Mouse (Mus musculus) CD4-positive, CD25-positive, alpha-beta regulatory T cell, adult 2 months (primary cell): ENCODE measurements around the gene Ttyh2.
"Not testable (repeated sequence)": the region's sequence is repeated elsewhere in the genome, so short reads cannot be mapped to it uniquely, and the experiment has no call there.

Experiments used
- DNase-seq: peaks from one replicate; pipeline ENCODE4 v3.0.0-alpha.2; 2012; ENCODE audit warnings: low read depth, low spot score

The Ttyh2 gene

DNA sequence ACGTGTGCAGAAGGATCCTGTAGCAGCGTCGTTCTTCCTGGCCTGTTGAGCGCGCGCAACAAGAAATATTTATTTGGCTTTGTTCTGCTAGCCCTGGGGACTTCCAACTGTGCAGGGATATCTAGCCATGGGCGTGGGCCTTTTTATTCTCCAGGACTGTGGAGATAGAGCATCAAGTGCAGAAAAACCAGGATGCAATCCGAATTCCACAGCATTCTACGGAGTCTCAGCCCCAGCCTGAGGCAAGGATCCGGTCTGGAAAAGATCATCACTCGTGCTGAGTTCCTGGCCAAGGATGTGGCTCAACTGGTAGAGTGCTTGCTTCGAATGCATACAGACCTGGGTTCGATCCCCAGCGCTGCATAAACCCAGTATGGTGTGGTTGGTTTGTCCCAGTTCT, 13.1 kb upstream of the Ttyh2 start:
- DNase-seq = no peak

DNA sequence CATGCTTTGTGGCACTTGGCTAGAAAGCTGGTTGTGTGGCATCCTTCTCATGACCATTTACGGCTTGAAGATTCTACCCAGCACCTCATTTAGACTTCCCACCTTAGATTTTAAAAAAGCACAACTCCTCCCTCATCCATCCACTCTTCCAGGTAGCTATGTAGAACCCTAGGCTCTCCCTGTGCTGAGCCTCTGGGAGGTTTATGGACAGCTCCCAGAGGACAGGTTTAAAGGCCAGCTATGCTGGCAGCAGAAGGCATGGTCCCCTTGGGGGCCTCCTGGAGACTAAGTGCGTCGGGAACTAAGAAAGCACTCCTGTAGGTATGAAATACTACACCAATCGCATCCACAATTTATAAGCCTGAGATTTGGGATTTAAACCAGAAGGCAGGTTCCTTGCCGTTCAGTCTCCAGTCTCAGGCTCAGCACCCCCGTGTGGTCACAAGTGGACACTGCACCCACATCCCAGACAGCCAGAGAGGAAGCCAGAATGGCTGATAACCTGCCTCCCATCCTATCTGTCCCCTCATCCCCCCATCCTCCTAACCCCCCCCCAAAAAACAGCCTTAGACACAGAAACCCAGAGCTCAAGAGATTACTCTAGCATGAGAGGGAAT, 12.4 kb upstream of the Ttyh2 start:
- peak; percentile 78 for DNase-seq

DNA sequence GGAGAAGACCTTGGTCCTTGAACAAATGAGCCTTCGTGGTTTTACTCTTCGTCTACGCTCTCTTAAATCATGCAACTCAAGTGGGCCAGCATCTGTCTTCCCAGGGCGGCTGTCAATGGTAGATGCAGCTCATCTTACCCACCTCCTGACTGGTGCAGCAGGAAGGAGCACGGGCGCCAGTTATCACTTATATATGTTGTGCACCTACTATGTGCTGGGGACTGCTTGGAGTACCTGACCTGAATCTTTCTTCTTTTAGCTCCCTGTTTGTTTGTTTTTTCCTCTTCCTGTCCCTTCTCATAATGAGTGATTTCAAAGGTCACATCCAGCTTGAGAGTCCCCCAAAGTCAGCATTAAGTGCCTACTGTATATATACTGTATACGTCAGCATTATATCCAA, 11.1 kb upstream of the Ttyh2 start:
- DNase-seq = no peak

DNA sequence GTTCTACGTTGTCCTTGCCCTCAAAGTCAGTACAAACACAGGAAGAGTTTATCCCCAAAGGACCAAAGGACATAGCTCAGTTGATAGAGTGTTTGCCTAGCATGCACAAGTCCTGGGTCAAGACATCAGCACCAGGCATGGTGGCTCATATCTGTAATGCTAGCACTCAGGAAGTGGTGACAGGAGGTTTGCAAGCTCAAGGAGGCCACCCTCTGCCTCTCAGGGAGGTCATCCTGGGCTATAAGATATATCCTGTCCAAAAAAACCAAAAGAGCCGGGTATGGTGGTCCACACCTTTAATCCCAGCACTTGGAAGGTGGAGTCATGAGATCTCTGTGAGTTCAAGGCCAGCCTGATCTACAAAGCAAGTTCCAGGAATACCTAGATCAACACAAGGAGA, 9.8 kb upstream of the Ttyh2 start:
- DNase-seq = no peak

DNA sequence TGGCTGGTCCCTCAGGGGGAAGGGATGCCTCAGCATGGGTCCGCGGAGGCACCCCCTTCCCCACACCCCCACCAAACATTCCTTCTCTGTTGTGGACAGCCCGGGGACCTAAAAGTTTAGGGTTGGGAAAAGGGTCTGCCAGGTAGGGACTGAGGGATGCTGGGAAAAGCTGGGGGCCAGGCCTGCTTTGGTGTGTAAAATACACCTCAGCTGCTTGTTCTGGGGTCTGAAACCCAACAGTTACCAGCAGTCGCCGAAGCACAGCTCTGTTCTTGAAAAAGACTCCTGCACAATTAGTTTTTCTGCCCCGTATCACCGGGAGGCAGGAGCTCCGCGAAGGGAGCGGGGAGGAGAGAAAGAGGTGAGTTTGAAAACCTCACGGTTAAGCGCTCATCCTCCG, 8.4 kb upstream of the Ttyh2 start:
- DNase-seq = no peak

DNA sequence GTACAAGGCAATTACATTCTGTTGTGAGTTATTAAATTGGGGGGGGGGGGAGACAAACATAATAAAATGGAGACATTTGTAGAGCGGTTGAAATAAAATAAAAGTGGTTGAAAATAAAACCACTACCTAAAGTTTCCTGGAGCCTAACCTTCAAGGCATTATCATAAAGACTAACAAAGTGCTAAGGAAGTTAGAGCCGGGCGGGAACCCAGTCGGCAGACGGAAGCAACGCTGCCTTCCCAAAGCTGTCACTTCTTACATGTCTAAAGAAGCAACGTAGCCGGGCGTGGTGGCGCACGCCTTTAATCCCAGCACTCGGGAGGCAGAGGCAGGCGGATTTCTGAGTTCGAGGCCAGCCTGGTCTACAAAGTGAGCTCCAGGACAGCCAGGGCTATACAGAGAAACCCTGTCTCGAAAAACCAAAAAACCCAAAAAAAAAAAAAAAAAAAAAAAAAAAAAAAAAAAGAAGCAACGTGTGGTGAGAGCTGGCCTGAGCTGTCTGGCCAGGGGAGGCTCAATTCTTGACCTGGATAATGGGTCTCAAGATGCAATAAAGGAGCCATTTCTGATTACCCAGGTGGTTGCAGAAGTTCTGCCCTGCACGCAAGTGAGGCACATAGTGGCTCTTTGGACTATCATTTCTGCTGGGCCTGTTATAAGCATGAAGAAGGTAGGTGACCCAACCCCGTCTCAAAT, 7.8 kb upstream of the Ttyh2 start:
- no peak for DNase-seq

DNA sequence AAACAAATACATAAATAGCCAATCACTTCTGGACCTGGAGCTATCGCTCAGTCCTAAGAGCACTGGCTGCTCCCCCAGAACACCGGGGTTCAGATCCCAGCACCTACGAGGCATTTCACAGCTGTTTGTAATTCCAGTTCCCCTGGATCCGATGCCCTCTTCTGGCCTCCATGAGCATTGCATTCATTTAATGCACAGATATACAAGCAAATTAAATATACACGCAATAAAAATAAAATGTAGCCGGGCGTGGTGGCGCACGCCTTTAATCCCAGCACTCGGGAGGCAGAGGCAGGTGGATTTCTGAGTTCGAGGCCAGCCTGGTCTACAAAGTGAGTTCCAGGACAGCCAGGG, 7.3 kb upstream of the Ttyh2 start:
- DNase-seq = peak; percentile 67

DNA sequence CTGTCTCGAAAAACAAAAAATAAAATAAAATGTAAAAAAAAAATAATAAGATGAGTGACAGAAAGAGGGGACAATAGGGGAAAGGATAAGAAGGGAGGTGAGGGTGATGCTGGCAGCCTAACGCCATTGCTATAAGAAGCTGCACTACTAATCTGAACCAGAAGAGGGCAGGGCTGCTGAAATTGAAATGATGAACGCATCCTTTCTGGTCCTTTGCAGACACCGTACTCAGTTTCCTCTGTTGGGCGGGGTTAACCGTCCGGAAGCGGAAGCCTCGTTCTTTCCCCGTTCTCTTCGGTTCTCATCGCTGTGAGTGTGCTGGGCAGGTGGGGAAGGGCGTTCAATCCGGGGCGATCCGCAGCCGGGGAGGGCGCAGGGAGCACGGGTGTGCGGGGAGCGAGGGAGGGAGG, 6.9 kb upstream of the Ttyh2 start, which contains the start of gene Rpl38:
TSS of gene Rpl38 (plus strand) at position 224 of the 410 bp plus-strand sequence.
- peak; percentile 97 for DNase-seq

DNA sequence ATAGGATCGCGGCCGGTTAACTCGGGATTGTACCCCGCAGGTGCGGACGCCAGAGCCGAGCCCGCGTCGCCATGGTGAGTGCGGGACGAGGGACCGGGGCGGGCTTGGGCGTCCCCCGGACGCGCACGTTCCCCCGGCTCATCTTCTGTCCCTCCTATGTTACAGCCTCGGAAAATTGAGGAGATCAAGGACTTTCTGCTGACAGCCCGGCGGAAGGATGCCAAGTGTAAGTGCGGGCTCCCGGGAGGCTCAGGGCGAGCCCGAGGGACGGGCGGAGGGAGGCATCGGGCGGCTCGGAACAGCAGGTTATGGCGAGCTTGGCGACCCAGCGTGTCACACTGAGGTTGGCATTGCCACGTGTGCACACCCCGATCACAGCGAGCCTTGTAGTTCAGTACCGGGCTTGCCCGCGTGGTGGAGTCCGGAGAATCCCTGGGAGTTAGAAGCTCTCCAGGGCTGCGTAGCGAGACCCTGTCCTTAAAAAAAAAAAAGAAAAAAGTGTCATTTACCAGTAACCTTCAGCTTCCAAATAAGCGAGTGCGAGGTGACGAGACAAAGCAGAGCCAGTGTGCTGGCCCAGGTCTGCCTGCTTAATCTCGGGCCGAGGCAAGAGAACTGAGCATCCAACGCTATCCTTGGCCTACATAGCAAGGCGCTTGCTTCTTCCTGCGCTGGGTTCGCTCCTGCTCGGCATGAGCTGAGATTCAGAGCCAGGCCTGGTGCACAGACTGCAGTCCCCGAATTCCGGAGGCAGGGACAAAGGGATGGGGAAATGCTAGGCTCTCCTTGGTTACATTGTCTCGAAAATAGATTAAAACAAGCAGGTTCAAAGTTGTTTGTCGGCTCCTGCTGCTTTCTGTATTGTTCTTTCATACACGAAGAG, 6.2 kb upstream of the Ttyh2 start:
- DNase-seq = peak; percentile 87

DNA sequence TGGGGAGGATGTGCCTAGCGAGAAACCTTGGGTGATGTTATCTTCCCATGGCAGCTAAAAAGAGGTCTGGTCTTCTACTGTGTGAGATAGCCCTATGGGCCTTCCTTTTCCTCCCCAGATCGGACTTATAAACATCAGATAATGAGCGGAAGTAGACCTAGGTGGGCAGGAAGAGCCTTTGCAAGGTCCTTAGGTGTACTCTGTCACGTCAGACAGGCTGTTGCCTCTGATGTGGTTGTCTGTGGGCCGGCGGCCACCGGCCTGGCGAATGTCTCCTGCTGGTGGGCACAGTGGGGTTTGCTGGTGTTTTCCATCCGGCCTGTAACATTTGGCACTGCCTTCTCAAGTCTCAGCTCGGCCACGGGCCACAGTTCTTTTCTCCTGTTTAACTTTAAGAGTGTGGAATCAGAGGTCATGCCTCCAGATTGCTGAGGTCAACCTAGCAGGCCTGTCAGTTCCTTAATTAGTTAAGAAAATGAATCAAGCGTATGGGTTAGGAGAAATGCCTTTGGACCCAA, 5.5 kb upstream of the Ttyh2 start:
- peak; percentile 55 for DNase-seq

DNA sequence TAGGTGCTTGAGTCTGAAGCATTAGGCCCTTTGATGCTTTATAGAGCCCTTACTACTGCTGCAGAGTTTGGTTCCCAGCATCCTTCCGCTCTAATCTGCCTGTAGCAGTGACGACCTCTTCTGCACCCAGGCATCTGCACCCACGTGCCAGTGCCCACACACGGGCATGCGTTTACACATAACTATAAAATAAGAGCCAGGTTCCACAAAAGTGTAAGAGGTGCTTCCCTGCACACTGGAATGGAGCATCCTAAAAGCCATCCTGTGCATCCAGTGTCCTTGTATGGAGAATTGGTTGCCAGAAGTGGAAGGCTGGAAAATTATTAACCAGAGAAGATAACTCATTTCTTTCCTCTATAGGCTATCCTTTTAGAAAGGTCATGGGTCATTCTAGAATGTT, 4.1 kb upstream of the Ttyh2 start:
- no peak for DNase-seq

DNA sequence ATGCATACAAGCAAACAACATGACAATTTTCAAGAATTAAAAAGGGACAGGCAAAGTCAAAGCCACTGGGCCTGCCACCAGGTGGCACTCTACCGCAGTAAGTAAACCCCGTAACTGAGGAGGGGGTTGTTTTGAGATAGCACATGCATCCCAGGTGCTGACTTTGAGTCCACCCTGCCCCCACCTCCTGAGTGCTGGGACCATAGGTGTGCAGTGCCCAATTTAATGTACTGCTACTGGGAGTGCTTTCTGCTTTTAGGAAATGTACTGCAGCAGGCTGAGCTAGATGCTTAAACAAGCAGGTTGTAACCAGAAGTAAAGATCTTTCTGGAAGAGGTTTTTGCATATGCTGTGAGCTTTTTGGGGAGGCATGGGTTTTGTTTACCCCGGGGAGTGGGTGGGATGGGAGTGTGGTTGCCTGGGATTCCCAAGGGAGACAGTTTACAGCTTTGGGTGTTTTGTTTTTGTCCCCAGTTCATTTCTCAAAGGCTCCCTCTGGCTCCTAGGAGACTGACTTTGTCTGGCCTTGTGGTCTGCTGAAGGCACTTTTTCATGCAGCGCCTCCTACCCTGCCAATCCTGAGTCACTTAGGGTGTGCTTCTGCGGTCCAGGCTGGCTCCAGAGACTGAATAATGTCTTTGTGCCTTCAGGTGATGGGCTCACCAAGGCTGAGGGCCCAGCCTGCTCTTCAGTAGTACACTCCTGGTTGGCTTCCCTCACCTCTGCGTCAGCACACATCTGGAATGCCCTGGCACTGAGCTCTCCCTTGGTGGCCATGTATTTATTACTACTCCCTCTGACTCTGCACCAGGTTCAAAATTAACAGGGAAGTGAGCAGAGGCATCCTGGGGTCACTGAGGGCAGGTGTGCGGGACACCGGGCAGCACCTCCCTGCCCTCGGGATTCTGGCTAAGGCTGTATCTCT, 2.2 kb upstream of the Ttyh2 start:
- DNase-seq = peak; percentile 74

DNA sequence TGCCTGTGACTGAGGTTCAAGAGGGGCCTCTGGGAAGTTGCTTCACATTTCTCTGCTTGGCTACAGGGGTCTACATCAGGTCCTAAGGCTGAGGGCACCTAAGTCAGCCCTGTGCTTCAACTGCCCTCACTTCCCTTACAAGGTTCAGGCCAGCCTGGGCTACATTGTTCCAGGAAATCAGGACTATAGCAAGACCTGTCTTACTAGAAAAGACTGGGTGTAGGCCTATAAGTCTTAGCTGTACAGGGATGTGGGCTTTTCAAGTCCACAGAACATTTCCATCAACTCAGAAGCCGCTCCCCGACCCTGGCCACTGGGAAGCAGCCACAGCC, 1.5 kb upstream of the Ttyh2 start:
- DNase-seq = no peak

DNA sequence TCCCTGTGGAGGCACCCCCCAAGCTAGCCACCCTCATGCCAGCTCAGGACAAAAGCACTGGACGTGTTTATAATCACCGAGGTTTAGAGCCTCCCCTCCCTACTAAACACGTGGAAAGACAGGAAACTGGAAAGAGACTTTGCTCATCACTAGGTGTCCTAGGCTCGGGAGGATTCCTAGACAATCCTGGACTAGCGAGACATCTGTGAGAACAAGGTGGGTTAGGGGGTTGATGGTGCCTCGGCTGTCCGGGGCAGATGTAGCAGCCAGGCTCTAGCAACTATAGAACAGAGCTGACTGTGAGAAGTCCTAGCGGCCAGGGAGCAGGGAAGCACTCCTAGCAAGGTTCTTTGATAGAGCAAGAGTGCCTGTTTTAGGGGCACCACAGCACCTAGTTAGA, 1.1 kb upstream of the Ttyh2 start:
- no peak for DNase-seq

DNA sequence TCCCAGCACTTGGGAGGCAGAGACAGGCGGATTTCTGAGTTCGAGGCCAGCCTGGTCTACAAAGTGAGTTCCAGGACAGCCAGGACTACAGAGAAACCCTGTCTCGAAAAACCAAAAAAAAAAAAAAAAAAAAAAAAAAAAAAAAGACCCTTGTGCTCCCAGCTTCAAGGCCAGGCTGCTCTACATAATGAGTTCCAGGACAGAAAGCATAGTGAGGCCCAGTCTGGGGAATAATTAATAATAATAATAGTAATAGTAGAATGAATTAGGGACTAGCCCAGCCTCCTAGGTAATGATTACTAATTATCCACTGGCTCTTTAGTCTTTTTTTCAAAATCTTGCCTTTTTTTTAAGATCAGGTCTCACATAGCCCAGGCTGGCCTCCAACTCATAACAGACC, 435 bp upstream of the Ttyh2 start:
- DNase-seq = not testable (repeated sequence)

DNA sequence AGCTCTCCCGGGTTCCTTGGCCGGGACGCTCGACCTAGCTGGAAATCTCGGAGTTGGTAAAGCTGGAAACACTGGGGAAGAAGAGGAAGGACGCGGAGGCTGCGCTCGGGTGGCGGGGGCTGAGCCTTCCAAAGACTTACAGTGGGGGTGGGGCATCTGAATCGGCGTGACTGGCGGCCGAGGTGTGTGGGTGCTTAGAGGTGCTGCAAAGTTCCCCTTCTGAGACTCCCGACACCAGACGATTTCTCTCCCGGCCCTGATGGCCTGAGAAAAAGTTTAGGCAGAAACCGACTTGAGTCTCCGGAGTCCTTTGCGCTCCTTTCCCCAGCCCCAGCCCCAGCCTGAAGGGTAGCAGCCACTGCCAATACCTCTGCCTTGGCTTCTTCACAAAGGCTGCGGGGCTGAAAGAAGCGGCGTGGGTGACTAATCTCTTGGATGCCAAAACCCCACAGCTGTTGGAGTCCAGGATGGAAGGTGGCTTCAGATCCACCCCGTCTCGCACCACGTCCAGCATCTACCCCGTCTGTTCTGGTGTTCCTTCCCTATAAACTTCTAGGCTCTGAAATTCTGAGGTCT, 683 bp downstream of the Ttyh2 start:
- DNase-seq = peak; percentile 51

DNA sequence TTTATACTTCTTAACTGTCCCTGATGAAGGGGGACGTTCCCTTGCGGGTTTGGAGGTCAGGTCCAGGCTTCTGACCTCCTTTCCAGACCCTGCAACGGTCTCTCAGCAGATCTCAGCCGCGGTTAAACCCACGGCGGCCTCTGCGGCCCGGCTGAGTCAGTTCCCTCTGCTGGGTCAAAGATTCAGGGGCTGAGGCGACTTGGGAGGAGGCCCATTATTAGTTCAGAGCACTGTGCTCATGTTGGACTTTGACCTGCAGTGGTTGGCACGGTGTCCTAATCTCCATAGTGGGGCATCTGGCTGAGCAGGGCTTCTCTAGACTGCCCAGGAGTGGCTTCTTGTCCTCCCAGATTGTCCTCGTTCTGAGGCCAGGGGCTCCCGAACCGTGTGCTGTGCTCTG, 1.2 kb downstream of the Ttyh2 start:
- no peak for DNase-seq

DNA sequence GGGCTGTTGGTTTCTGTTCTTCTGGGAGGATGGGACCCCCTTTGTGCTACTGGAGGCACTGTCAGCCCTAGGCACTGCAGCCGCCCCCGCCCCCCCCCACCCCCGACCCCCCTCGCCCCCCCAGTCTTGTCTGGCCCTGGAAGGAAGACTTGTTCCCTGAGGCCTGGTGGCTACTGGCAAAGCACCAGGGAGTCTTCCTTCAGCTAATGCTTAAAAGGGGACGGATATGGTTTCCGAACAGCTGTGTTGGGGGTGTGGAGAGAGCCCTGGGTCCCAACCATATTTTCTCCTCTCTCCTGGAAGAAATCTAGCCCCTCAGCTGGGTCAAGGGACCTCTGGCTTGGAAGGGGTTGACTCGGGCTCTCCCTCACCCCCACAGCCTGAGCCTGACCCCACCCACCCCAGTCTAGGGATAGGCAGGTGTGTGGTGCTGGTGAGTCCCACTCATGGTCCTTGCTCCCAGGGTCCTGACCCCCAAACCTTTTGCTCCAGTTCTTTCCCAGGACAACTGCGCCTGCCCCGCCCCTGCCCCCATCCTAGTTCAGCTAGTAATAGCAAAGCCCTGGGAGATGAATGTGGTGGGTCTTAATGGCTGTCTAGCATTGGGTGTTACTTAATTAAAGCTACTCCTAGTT, 1.8 kb downstream of the Ttyh2 start:
- DNase-seq = no peak

DNA sequence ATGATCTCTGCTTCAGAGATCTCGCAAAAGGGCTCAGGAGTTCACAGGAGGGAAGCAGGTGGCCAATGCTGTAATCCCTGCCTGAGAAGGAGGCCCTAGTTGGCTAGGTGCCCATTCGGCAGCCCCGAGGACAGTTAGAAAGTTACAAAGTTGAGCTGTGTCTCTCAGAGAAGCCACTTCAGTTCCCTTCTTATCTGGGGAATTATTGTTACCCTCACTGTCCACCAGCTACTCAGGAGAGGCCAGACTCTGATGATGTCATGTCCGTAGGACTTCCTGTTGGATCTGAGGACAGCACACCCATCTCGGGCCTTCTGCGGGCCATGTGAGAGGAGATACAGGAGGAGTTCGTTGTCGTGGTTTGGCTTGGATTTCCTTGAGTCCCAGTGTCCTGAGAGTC, 4.4 kb downstream of the Ttyh2 start:
- DNase-seq = no peak

DNA sequence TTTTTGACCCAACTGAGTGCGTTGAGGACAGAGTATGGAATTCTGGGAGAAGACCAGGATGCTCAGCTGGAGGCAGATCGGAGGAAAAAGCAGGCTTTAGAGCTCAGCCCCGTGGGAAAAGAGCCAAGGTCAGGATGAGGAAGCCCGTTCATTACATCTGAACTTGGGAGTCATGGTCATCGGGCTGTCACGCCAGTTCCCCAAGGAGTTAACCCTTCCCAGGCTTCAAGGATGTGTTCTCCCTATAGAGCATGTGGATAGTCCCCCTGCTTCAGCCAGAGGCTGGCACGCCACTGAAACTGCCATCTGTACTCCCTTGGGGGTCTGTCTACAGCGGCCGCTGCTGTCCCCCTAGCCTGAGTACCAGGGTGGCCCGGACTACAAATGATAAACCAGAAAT, 5.1 kb downstream of the Ttyh2 start:
- no peak for DNase-seq

DNA sequence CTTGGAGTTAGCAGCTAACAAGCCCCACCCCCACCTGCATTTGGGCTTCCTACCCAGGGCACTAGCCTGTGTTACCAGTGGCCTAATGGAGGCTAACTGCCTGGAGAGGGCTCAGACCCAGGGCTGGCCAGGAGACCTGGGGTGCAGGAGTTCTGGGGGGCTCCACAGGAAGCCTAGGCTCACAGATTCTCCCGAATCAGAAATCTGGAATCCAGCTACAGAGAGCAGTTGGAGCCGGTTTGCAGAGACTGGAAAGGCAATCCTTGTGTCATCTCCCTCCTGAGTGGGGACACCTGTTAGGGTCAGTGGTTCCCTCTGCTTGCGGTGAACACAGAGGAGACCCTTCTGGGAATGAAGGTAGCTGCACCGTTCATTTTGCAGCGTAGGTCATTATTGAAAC, 5.8 kb downstream of the Ttyh2 start:
- no peak for DNase-seq
